Mouse (Mus musculus) liver, embryonic 14.5 days (tissue): Measurements from ENCODE around the gene Lrmp. TPM values are rescaled to one million over a fixed set of nuclear protein-coding genes. Genes with fewer than 3 reads are reported as not detected.

Experiments used
- ATAC-seq: fragments of 200-750 bp; cut with Nextera tagmentation; 2 replicates; pipeline ENCODE4 v1.8.0; 2017; ENCODE audit warnings: moderate number of reproducible peaks, mild to moderate bottlenecking, moderate library complexity; ENCODE audit not compliant: insufficient read depth
- DNase-seq, 3 experiments: peaks; one replicate each; pipeline ENCODE4 v3.0.0-alpha.2; 2012 to 2013; ENCODE audit warnings: low read depth in 3 of 3, low spot score in 3 of 3
- H3K27ac ChIP-seq: fragments of 300-500 bp; sonication (generic); 2 replicates; pipeline ENCODE4 v1.5.1; 2014; ENCODE audit warnings: moderate library complexity, mild to moderate bottlenecking, control low read depth, inconsistent platforms
- H3K27me3 ChIP-seq: fragments of 300-500 bp; sonication (generic); 2 replicates; pipeline ENCODE4 v1.6.1; 2014; ENCODE audit warnings: mild to moderate bottlenecking, low read length, moderate library complexity; ENCODE audit not compliant: control insufficient read depth, insufficient read depth
- H3K36me3 ChIP-seq: fragments of 300-500 bp; sonication (generic); replicated peaks from 2 replicates; pipeline ENCODE4 v1.6.1; 2014; ENCODE audit warnings: low read depth; ENCODE audit not compliant: control insufficient read depth, insufficient read depth
- H3K4me1 ChIP-seq, 2 experiments: fragments of 200-500 bp in 1 of 2; fragments of 300-500 bp in 1 of 2; sonication (generic) in 1 of 2; replicated peaks; 2 replicates each; pipeline ENCODE4 v1.6.1; 2012 to 2014; ENCODE audit warnings: antibody characterized with exemption in 1 of 2, inconsistent platforms in 1 of 2, low read length in 1 of 2; ENCODE audit not compliant: control insufficient read depth in 2 of 2, insufficient read depth in 2 of 2
- H3K4me2 ChIP-seq: fragments of 300-500 bp; sonication (generic); 2 replicates; pipeline ENCODE4 v1.6.1; 2014; ENCODE audit warnings: low read depth, mild to moderate bottlenecking, control low read depth, moderate library complexity
- H3K4me3 ChIP-seq, 2 experiments: fragments of 200-500 bp in 1 of 2; fragments of 300-500 bp in 1 of 2; sonication (generic) in 1 of 2; 2 replicates each; pipeline ENCODE4 v1.5.1; 2012 to 2014; ENCODE audit warnings: low read depth in 2 of 2, low read length in 2 of 2, mild to moderate bottlenecking in 2 of 2, control low read depth in 1 of 2, inconsistent platforms in 1 of 2, moderate library complexity in 1 of 2; ENCODE audit not compliant: insufficient read depth in 1 of 2
- H3K9ac ChIP-seq: fragments of 300-500 bp; sonication (generic); replicated peaks from 2 replicates; pipeline ENCODE4 v1.6.1; 2014; ENCODE audit warnings: mild to moderate bottlenecking, control low read depth, moderate library complexity
- H3K9me3 ChIP-seq: fragments of 300-500 bp; sonication (generic); 2 replicates; pipeline ENCODE4 v1.6.1; 2016; ENCODE audit warnings: low read length, mixed read lengths; ENCODE audit not compliant: control insufficient read depth
- CTCF ChIP-seq: IDR thresholded peaks from 2 replicates; pipeline ENCODE4 v1.5.1; 2016; ENCODE audit warnings: antibody characterized with exemption, low read depth, control low read depth
- EP300 ChIP-seq: IDR thresholded peaks from 2 replicates; pipeline ENCODE4 v1.6.1; 2016; ENCODE audit warnings: antibody characterized with exemption, low read depth
- WGBS: fragments of 180-500 bp; shearing (Covaris S2); extraction: QIAGEN DNeasy Blood & Tissue Kit; methylation state at CpG from one replicate; pipeline ENCODE4 v1.1.7; 2014; ENCODE audit not compliant: insufficient replicate concordance; 5-methylcytosine and 5-hydroxymethylcytosine counted together
- polyA plus RNA-seq, 2 experiments: library from polyadenylated mRNA; depleted of rRNA in 1 of 2; stranded (reverse) in 1 of 2; unstranded in 1 of 2; fragments of >200 nt; fragmentation: Nextera tagmentation in 1 of 2; extraction: Ambion mirVana in 1 of 2; gene quantifications; 2 replicates each; pipeline versions ENCODE4 v1.2.1 to v1.2.3; 2012 to 2014

Lrmp gene
- polyA plus RNA-seq, 2 experiments, result 7.3 to 10.9 TPM

DNA sequence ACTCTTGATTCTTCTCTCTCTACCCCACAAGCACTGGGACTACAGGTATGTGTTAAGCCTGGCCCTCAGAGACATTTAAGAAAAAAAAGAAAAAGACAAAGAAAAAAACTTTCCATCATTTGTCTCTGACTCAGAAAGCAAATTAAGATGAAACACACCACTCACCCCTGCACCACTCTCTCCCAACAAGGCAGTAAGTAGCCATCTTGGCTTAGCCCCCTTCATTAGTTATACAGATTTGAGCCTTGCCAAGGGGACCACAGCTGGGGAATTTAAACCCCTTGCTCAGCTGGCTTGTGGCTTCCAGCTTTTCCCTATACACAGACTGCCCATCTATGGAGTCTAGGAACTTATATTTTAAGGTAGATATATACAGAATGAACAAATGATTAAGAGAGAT is 41.0 kb upstream of the Lrmp start:
- Histone ChIP-seq H3K9me3 (no peaks in the 10 kb centered on the region), H3K9ac (no peak overlapping the region), H3K4me2 (no peak overlapping the region), H3K4me3 (no peak overlapping the region), H3K4me1 (no peaks in the 10 kb centered on the region), H3K36me3 (no peaks in the 10 kb centered on the region), H3K27ac (no peak overlapping the region), H3K27me3 (peaks cover 25% of the 10 kb centered on the region)
- ATAC-seq (no peak), DNase-seq (no peak)
- TF ChIP-seq CTCF, result no peak
- no peak for TF ChIP-seq EP300

DNA sequence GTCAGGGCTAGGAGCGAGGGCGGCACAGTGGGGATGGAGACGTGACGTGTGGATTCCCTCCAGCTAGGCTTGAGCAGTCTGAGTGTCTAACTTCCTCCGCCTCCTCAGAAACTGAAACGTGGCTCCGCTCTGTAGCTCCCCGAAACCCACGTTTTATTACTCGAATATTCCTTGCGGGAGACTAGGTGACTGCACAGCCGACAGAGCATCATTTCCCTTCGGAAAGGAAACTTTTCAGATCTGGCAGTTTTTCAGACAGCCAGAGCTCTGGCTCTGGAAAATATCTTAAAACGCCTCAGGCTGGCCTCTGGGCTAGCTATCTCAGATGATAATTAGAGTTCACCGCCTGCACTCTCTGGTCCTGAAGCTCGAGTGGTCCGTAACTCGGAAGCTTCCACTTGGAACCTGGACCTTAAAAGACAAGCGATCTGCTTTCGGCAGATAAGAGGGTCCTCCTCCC is 40.3 kb upstream of the Lrmp start:
- Histone ChIP-seq H3K9ac (no peak overlapping the region), H3K4me1 (no peaks in the 10 kb centered on the region), H3K27me3 (peaks cover 25% of the 10 kb centered on the region), H3K9me3 (no peaks in the 10 kb centered on the region), H3K36me3 (no peaks in the 10 kb centered on the region), H3K4me2 (peak overlapping the region; percentile 25), H3K4me3 (peak overlapping the region; percentile 13 to 23; a peak in 2 of 4 replicates), H3K27ac (no peak overlapping the region)
- under 1% methylated on average over 20 of the region's 20 CpGs for WGBS
- ATAC-seq (no peak), DNase-seq (no peak)
- no peak for TF ChIP-seq CTCF
- no peak for TF ChIP-seq EP300

DNA sequence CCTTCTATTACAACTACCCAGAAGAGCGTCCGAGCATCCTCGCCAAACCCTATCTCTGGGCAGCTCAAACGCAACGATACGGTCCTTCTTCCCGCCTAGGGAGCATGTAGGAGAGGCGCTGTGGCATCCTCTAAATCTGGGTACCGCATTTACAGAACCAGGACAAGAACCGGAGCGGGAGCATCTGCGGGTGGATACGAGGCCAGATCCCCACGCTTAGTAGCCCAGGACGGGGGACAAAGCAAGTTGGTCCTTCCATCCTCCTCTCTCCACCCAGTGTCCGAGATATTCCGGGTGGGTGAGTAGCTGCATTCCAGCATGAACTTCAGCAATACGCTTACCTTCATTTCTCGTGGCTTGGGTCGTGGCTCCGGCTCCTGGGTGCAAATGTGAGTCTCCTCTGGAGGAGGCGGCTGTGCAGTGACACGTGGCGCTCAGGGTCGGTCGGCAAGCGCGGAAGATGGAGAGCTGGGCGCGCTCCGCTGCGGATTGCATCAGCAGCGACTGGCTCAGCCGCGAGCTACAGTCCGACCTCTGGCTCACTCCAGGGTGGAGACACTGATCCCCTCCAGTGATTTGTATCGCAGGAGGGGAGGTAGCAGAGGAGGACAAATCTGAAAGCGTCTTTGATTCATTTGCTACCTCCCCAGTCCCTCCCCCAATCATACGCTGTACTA is 39.8 kb upstream of the Lrmp start, which contains the start of gene Bcat1:
Bcat1 (minus strand) TSS at position 637 of the 677 bp plus-strand sequence.
- Histone ChIP-seq H3K4me1 (no peaks in the 10 kb centered on the region), H3K4me2 (peak within 1 kb of the TSS; percentile 25), H3K4me3 (peak within 1 kb of the TSS; percentile 13 to 23), H3K9ac (no peak within 1 kb of the TSS), H3K9me3 (no peaks in the 10 kb centered on the region), H3K27ac (no peak within 1 kb of the TSS), H3K36me3 (no peaks in the 10 kb centered on the region), H3K27me3 (peaks cover 25% of the 10 kb centered on the region)
- WGBS, result 1% methylated on average over 39 of the region's 39 CpGs
- ATAC-seq, result no peak
- no peak for TF ChIP-seq EP300
- no peak for TF ChIP-seq CTCF
- DNase-seq, result no peak

DNA sequence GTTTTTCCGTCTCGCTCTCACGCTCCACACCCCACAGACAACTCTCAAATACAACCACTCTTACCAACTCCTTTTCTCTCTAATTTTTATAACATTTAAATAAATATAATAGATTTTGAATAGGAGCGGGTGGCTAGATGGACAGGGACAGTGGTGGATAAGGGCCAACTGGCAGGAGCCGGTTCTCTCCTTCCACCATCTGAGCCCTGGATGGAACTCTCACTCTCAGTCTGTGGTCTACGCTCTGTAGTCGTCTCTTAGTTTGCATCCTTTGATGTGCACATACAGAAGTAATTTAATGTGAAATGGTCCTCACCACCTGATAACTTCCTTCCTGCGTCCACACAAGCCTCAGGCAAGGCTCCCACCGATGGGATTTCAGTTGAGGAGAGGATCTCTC is 39.2 kb upstream of the Lrmp start:
- Histone ChIP-seq H3K27me3 (peaks cover 25% of the 10 kb centered on the region), H3K9ac (no peak overlapping the region), H3K4me2 (no peak overlapping the region), H3K4me1 (no peaks in the 10 kb centered on the region), H3K27ac (no peak overlapping the region), H3K4me3 (no peak overlapping the region), H3K36me3 (no peaks in the 10 kb centered on the region), H3K9me3 (no peaks in the 10 kb centered on the region)
- ATAC-seq, result no peak
- 19% methylated on average over 9 of the region's 9 CpGs for WGBS
- no peak for DNase-seq
- no peak for TF ChIP-seq CTCF
- no peak for TF ChIP-seq EP300

DNA sequence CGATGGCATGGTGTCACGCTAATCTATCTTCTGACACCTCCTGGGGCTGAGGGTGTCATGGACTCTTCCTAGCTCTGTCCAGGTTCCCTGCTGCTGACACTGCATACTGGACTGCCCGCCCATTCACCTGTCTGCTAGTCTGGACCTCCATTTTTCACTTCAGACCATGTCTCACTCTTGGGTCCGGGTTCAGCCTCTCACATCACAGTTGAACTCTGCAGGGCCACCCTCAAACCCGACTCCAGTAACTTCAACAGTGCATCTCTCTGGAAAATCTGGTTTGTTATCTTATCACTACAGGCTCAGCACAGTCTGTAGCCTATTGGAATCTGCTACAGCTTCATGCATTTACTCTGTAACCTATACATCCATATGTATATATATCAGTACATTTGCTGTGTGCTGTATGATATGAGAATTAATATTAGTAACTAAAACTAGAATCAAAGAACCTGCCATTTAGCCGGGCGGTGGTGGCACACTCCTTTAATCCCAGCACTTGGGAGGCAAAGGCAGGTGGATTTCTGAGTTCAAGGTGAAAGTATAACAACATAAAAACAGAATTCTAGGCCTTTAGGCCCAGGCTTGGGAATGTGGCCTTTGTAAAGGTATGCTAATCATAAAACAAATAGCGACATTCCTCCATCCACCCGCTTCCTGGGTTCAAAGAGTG is 36.2 kb upstream of the Lrmp start:
- no peak for TF ChIP-seq CTCF
- TF ChIP-seq EP300, result no peak
- Histone ChIP-seq H3K36me3 (no peaks in the 10 kb centered on the region), H3K4me1 (no peaks in the 10 kb centered on the region), H3K9ac (no peak overlapping the region), H3K4me2 (no peak overlapping the region), H3K27ac (no peak overlapping the region), H3K4me3 (no peak overlapping the region), H3K27me3 (peaks cover 24% of the 10 kb centered on the region), H3K9me3 (no peaks in the 10 kb centered on the region)
- WGBS, result 60% methylated on average over 8 of the region's 9 CpGs
- ATAC-seq (no peak), DNase-seq (no peak)
